Mouse (Mus musculus) retina, postnatal 7 days (tissue): ENCODE results near the gene Uggt1.

Source experiments
- DNase-seq: peaks from one replicate; pipeline ENCODE4 v3.0.0-alpha.2; 2012; ENCODE audit warnings: low read depth, low spot score

Gene Uggt1

DNA sequence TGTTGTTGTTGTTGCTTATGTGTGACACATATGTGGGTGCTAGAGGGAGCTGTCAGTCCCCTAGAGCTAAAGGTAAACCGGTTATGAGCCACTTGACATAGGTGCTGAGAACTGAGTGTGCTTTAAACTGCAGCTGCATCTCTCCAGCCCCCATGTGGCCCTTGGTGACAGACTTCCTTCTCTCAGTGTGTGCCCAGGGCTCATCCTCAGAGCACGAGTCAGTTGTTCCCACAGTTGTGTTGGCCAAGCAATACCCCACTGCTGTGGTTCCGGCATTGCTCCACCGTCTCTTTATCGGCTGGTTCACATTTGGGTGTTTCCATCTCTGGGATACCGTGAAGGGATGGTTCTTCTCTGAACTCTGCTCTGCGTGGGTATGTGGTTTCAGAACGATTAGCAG lies 12.8 kb upstream of the Uggt1 start:
- no peak for DNase-seq

GRCm38 (mm10) chr1:36255871-36256640 lies 11.5 kb upstream of the Uggt1 start:
- no peak for DNase-seq

DNA sequence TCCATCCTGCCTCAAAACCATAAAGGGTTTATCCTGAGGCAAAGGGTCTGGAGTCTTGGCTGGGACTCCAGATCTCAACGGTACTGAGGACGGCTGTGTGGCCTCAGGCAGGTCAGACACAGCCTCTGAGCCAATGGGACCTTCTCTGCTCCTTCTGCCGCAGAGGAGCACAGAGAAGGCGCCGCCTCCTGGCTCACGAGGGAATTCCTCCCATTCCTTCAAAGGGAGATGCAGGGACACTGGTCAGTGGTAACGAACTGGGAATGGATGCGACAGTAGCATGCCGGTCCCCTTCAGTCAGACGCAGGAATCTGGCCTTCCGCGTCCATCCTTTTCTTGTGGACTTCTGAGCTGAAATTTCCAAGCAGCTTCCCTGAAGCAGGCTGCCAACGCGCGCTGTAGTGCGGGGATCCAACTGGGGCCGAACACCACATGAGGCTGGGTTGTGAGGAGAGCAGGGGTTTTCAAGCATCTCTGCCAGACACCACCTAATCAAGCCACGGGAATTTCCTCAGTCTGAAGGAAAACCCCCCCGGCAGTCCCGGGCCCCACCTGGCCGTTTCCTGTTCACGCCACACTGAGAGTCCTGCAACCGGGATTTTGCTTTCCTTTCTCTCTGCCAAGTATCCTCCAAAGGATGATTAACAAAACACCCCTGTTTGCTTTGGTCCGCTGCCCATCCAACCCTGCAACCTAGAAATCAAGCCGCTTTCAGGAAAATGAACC lies 10.3 kb upstream of the Uggt1 start:
- no peak for DNase-seq

- peak; percentile 78 for DNase-seq
Observed at GRCm38 (mm10) chr1:36252791-36253190, 8.3 kb upstream of the Uggt1 start.

DNA sequence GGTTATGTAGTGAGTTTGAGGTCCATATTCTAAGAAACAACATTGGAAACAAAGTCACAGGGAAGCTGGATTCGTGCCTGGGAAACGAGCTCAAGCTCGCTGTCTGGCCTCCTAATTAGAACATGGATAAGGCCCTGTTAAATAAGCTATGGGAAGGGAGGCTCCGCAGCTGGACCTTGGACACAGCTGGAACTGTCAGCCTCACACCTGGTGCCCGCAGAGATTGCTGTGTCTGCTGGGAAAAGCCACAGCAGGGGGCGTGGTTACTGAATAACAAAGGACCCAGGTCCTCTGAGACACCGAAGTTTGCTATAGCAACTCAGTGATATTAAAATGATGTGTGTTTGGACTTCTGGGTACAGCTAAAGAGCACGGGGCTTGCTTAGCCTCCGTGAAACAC lies 6.9 kb upstream of the Uggt1 start:
- DNase-seq = no peak

DNA sequence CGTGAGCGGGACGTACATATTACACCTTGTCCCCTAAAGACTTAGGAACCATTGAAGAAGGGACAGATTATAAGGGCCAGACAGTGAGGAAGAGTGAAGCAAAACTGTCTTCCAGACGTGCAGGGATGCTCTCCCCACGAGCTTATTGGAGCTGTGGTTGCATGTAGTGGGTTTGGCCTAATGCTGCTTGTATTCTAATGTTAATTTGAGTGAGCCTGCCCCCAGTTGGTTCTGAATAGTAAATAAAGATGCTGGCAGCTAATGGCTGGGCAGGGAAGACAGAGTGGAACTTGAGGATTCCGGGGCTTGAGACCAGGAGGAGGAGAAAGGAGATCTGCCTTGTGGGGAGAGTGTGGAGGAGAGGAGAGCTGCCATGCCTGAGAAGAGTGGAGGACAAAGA lies 2.2 kb upstream of the Uggt1 start:
- no peak for DNase-seq

DNA sequence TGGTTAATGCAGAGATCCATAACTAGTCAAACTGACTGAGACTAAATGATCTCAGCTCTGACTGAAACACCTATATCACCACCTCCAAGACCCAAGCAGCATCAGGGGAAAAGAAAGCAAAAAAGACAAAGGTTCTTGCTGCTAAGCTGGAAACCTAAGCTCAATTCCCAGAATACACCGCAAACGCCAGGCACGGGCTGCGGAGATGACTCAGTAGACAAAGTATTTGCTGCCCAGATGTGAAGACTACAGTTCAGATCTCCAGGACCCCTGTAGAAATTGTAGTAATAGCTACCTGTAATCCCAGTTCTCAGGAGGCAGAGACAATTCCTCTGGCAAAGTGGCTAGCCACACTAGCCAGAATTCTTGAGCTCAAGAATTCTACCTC lies 302 bp upstream of the Uggt1 start:
- DNase-seq = no peak

- no peak for DNase-seq
Observed at GRCm38 (mm10) chr1:36243447-36244057, 968 bp downstream of the Uggt1 start.

DNA sequence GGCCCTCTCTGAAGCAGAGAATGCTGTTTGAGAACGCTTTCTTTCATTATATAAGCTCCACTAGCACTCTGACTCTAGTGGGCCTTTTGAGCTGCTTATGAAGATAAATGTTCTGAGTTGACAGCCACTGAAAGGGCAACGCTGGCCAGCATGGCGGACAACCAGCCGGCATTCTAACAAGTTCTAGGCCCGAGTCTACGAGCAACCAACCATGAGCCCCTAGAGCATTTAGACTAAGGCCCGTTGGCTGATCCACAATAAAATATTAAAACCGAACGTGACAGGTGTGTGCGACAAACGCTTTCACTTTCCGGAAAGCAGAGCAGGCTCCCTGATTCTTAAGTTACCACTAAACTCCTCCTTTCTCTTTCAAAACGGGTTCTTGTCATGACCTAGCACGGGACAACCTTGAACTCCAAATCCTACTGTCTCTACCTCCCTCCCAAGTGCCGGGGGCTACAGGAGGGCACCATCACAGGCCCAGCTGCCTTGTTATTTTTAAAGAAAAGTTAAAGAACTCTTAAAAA lies 2.6 kb downstream of the Uggt1 start:
- DNase-seq = no peak

GRCm38 (mm10) chr1:36240176-36240575 lies 4.3 kb downstream of the Uggt1 start:
- DNase-seq = no peak

- no peak for DNase-seq
Observed at GRCm38 (mm10) chr1:36239396-36239795, 5.1 kb downstream of the Uggt1 start.

- DNase-seq = no peak
Observed at GRCm38 (mm10) chr1:36235855-36236254, 8.7 kb downstream of the Uggt1 start.

DNA sequence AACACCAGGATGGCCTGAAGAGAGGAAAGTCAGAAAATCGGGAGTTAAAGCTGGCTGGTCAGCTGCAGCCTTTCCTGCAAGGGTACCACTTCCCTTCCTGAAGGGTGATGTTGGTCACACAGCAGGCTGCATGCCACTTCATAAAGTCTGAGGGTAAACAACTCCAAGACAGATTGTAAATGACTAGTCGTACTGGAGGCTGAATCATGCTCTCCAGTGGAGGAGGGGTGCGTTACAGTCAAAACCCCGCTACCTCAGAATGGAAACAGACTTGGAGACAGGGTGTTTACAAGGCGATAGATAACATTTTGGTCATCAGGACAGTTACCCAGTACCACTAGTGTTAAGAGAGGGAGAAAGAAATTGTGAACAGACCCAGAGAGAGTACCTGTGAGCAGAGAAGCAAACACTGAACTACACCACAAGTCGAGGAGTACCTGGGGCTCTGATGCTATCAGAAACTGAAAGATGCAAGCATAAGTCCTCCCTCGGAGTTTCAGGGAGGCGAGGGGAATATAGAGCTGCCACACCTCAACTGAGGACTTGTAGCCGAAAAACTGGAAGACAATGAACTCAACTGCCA lies 9.4 kb downstream of the Uggt1 start:
- no peak for DNase-seq

- DNase-seq = no peak
Observed at GRCm38 (mm10) chr1:36233218-36233617, 11.3 kb downstream of the Uggt1 start.

DNA sequence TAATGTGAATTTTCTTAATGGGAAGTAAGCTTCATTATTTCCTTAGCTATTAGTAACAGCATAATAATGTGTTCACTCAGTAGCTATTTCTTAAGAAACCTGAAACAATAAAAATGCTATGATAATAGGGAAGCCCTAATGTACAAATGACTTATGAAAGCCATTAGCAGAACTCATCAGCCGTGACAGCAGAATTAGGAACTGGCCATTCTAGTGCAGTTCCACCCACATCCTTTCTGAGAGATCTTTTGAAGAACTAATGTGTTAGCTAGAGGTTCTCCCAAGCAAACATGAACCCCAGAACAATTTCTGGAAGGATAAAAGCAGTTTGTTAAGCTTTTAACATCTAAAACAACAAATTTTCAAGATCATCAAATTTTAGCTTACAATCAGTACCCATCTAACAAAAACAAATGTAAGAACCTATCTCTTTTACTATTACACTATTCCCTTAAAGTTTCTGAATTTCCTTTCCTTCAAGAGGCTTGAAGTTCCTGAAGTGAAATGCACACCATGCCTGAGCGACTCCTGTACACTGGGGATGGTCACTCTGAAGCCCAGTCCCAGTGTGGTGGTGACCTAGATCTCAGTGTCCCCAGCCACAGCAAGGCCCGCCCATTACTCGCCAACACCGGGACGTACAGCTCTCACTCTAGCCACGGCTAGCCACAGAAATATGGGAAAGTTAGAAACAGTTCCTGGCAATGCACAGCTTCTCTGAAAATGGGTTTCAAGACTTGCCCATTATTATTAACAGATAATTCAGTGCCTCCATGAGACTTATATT lies 13.4 kb downstream of the Uggt1 start:
- DNase-seq = no peak

GRCm38 (mm10) chr1:36228461-36228860 lies 16.1 kb downstream of the Uggt1 start:
- no peak for DNase-seq

- DNase-seq = no peak
Observed at GRCm38 (mm10) chr1:36224648-36225047, 19.9 kb downstream of the Uggt1 start.

- no peak for DNase-seq
Observed at GRCm38 (mm10) chr1:36214324-36214723, 30.2 kb downstream of the Uggt1 start.

DNA sequence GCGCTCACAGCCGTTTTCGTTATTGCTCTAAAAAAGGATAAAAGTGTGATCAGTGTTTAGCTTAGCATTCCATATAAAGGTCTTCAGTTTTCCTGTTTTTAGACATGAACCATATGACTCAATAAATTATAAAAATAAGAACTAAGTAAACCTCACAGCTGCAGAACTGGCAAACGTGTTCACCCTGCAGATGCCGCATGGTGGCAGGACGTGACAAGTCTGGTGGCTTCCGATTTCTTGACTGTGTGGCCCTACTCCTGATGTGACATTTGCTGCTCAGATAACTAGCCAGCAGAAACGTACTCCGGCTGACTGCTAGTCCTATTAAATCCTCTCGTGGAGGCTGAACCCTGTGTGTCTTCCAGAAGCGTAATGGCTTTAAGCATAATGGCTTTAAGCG lies 42.8 kb downstream of the Uggt1 start:
- DNase-seq = no peak

- no peak for DNase-seq
Observed at GRCm38 (mm10) chr1:36194482-36194881, 50.0 kb downstream of the Uggt1 start.

DNA sequence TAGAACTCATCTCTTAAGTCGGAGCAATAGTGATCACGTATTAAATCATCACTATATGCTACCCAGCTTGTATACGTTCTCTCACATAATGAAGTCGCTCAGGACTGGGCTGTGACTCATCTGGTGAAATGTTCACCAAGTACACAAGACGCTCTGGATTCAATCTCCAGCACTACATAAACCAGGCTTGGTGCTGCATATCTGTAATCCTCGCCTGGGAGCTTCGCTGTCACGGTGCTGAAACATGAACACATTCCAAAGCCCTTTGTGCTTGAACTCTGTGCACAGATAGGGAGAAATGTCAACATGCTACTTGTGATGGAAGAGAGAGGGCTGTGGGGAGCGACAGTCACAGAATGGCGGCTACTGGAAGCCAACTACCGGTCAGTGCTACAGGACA lies 52.6 kb downstream of the Uggt1 start:
- no peak for DNase-seq
